ENCODE assay signal across 17 mouse cellular contexts in the genomic region with DNA sequence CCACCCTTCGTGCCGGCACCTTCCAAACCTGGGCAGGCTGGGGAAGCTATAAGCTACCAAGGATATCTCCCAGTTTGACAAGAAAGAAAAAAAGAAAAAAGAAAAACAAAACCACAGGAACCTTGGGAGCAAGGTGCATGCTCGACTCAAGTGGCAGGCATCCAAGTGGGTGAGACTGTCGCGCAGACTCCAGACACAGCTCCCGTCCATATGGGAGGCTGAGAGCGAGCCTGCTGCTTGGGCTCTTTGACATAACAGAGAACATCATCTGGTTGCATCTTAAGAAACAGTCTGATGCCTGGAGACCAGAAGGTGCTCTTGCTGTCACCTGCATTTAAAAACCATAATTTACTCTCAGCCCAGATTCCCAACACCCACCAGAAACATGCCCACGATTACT. TPM values are rescaled to one million over a fixed set of nuclear protein-coding genes. Genes with fewer than 3 reads are reported as not detected.
DNase-seq lines count a peak whose midpoint lies in the region; ATAC-seq and TF ChIP-seq lines count a peak whose summit lies in the region.
"Had no signal": no experiment of that assay in that cellular context is flagged by ENCODE, and none has a peak within 500 bp of the region (broad histone marks: within the 10 kb centered on the region; RNA-seq: fewer than 3 reads in every experiment).

No protein-coding gene starts in this region.

- H3K9me3 ChIP-seq in forebrain, embryonic 11.5 days (ENCODE audit: control insufficient read depth, low read length): no peaks in the 10 kb centered on the region
- H3K9me3 ChIP-seq in forebrain, embryonic 10.5 days: no peaks in the 10 kb centered on the region
- H3K9me3 ChIP-seq: G1E; hindbrain, embryonic 12.5 days; lung, embryonic 15.5 days; megakaryocyte, embryonic 14.5 days; neural tube, embryonic 15.5 days had no signal

- ATAC-seq in forebrain, embryonic 11.5 days (replicated peaks; ENCODE audit: low FRiP score): no peak

- no peaks in the 10 kb centered on the region for H3K4me1 ChIP-seq in forebrain, embryonic 11.5 days (replicated peaks; ENCODE audit: control insufficient read depth, insufficient read depth, low read length)
- peaks cover 17% of the 10 kb centered on the region for H3K4me1 ChIP-seq in forebrain, embryonic 10.5 days
- no peaks in the 10 kb centered on the region for H3K4me1 ChIP-seq in liver, adult 2 months (ENCODE audit: control insufficient read depth, insufficient read depth, low read length)
- peaks cover 15% of the 10 kb centered on the region; the same call in 1 of the 2 replicates for H3K4me1 ChIP-seq in olfactory bulb, adult 2 months (ENCODE audit: control insufficient read depth, insufficient read depth, low read length)
- H3K4me1 ChIP-seq: hindbrain, embryonic 12.5 days; lung, embryonic 15.5 days; neural tube, embryonic 15.5 days had no signal

- H3K36me3 ChIP-seq in forebrain, embryonic 11.5 days (ENCODE audit: control insufficient read depth, insufficient read depth, low read length): no peaks in the 10 kb centered on the region
- no peaks in the 10 kb centered on the region for H3K36me3 ChIP-seq in forebrain, embryonic 10.5 days (replicated peaks)
- H3K36me3 ChIP-seq in liver, adult 2 months (ENCODE audit: control insufficient read depth, insufficient read depth, low read length): no peaks in the 10 kb centered on the region
- H3K36me3 ChIP-seq: G1E; hindbrain, embryonic 12.5 days; lung, embryonic 15.5 days; neural tube, embryonic 15.5 days had no signal

- 83% methylated on average over 8 of the region's 8 CpGs for WGBS in forebrain, embryonic 11.5 days
- 88% methylated on average over 8 of the region's 8 CpGs for WGBS in forebrain, embryonic 10.5 days
- WGBS in liver, adult 2 months: 43% methylated on average over 8 of the region's 8 CpGs
- WGBS in olfactory bulb, adult 2 months: 64% methylated on average over 8 of the region's 8 CpGs

- no peak for TF ChIP-seq POLR2A in liver, adult 2 months (IDR thresholded peaks at IDR 0.05; ENCODE audit: extremely low read depth, insufficient read depth, low read length)
- no peak for TF ChIP-seq POLR2A in olfactory bulb, adult 2 months (IDR thresholded peaks at IDR 0.05; ENCODE audit: insufficient read depth, low read depth, low read length)

- peak; percentile 22 for DNase-seq in forebrain, embryonic 11.5 days (ENCODE audit: low spot score)
- no peak for DNase-seq in forebrain, embryonic 10.5 days (ENCODE audit: extremely low spot score, low spot score)
- DNase-seq in liver, adult 2 months (ENCODE audit: extremely low read depth, low read depth, low spot score): peak; percentile 46
- no peak for DNase-seq in liver
- DNase-seq in kidney, adult 9 months: peak; percentile 60
- DNase-seq in thymus, postnatal 14 days: no peak
- no peak for DNase-seq in gastrocnemius, postnatal 14 days
- DNase-seq: left cerebral cortex, postnatal 4 days had no signal

- H3K4me2 ChIP-seq in forebrain, embryonic 11.5 days (ENCODE audit: low read depth, low read length, severe bottlenecking): no peak overlapping the region
- H3K4me2 ChIP-seq: hindbrain, embryonic 12.5 days; lung, embryonic 15.5 days; neural tube, embryonic 15.5 days had no signal

- intact Hi-C loops in gastrocnemius, postnatal 14 days (cut with DNase I; ENCODE audit: low total_unique reads): no loop called here

- H3K4me3 ChIP-seq in forebrain, embryonic 11.5 days (ENCODE audit: low read depth, low read length): no peak overlapping the region
- H3K4me3 ChIP-seq in forebrain, embryonic 10.5 days: no peak overlapping the region
- no peak overlapping the region for H3K4me3 ChIP-seq in liver, adult 2 months (ENCODE audit: insufficient read depth, low read depth, low read length)
- H3K4me3 ChIP-seq in olfactory bulb, adult 2 months (ENCODE audit: insufficient read depth, low read depth, low read length): no peak overlapping the region
- H3K4me3 ChIP-seq: hindbrain, embryonic 12.5 days; lung, embryonic 15.5 days; megakaryocyte, embryonic 14.5 days; neural tube, embryonic 15.5 days had no signal

- no peak overlapping the region for H3K9ac ChIP-seq in forebrain, embryonic 11.5 days (ENCODE audit: low read length)
- H3K9ac ChIP-seq in liver, adult 2 months (ENCODE audit: low read depth, low read length): no peak overlapping the region
- H3K9ac ChIP-seq: hindbrain, embryonic 12.5 days; lung, embryonic 15.5 days; neural tube, embryonic 15.5 days had no signal

- no peak overlapping the region for H3K27ac ChIP-seq in forebrain, embryonic 11.5 days (ENCODE audit: low read depth, low read length)
- H3K27ac ChIP-seq in forebrain, embryonic 10.5 days: no peak overlapping the region
- H3K27ac ChIP-seq in liver, adult 2 months (replicated peaks; ENCODE audit: insufficient read depth, low read depth, low read length): no peak overlapping the region
- peak overlapping the region; percentile 66; the same call in 1 of the 2 replicates for H3K27ac ChIP-seq in olfactory bulb, adult 2 months (ENCODE audit: insufficient read depth, low read depth, low read length)
- H3K27ac ChIP-seq: hindbrain, embryonic 12.5 days; lung, embryonic 15.5 days; neural tube, embryonic 15.5 days had no signal

- H3K79me2 ChIP-seq in liver, adult 2 months (ENCODE audit: control insufficient read depth, insufficient read depth, low read length): no peaks in the 10 kb centered on the region

- no peak for TF ChIP-seq CTCF in liver, adult 2 months (IDR thresholded peaks at IDR 0.05; ENCODE audit: low read depth, low read length)
- no peak for TF ChIP-seq CTCF in olfactory bulb, adult 2 months (IDR thresholded peaks at IDR 0.05; ENCODE audit: insufficient read depth, low read depth, low read length)

- no peaks in the 10 kb centered on the region; the same call in 1 of the 2 replicates for H3K27me3 ChIP-seq in forebrain, embryonic 11.5 days (ENCODE audit: control insufficient read depth, insufficient read depth, low read length)
- no peaks in the 10 kb centered on the region; the same call in 1 of the 2 replicates for H3K27me3 ChIP-seq in forebrain, embryonic 10.5 days (ENCODE audit: poor library complexity, severe bottlenecking)
- H3K27me3 ChIP-seq in liver, adult 2 months (ENCODE audit: control insufficient read depth, insufficient read depth, low read length): no peaks in the 10 kb centered on the region
- H3K27me3 ChIP-seq: hindbrain, embryonic 12.5 days; lung, embryonic 15.5 days; neural tube, embryonic 15.5 days had no signal

RNA-seq across cellular contexts. Expression of a gene that starts 11.6 kb away (rescaled TPM):
- not detected in 2 replicates for polyA plus RNA-seq in forebrain, embryonic 11.5 days (2014; fragmentation: Nextera tagmentation; extraction: Ambion mirVana)
- 0.29 TPM in 1 of 2 replicates, not detected in the other for polyA plus RNA-seq in forebrain, embryonic 10.5 days (2016; fragmentation: Nextera tagmentation; extraction: Ambion mirVana)
- total RNA-seq in liver, adult 2 months (2014; rRNA removed): not detected in 2 replicates
- polyA plus RNA-seq in liver, adult 2 months (2012; rRNA removed): not detected in 2 replicates
- not detected in 2 replicates for polyA plus RNA-seq in olfactory bulb, adult 2 months (2012; ENCODE audit: insufficient read depth, insufficient read length, low replicate concordance, missing spikeins)
- under 1 TPM in 1 of 2 experiments, not detected in 1; 0.44 TPM for total RNA-seq in gastrocnemius, postnatal 14 days (2021)
- total RNA-seq: G1E; layer of hippocampus, adult 8-10 months; left cerebral cortex, postnatal 4 days; monocyte, adult 5-6 weeks had no signal
- polyA plus RNA-seq: cortical plate, adult 2 months; G1E; lung, embryonic 15.5 days; neural tube, embryonic 15.5 days had no signal

RNA-seq across cellular contexts. Expression of a gene that starts 11.7 kb away (rescaled TPM):
- 62.2 and 67.0 TPM in 2 replicates for polyA plus RNA-seq in forebrain, embryonic 11.5 days (2014; fragmentation: Nextera tagmentation; extraction: Ambion mirVana)
- 59.8 and 62.0 TPM in 2 replicates for polyA plus RNA-seq in forebrain, embryonic 10.5 days (2016; fragmentation: Nextera tagmentation; extraction: Ambion mirVana)
- 13.5 and 13.8 TPM in 2 replicates for total RNA-seq in liver, adult 2 months (2014; rRNA removed)
- polyA plus RNA-seq in liver, adult 2 months (2012; rRNA removed): 5.4 and 7.4 TPM in 2 replicates
- polyA plus RNA-seq in olfactory bulb, adult 2 months (2012; ENCODE audit: insufficient read depth, insufficient read length, low replicate concordance, missing spikeins): 109 TPM in 1 of 2 replicates, not detected in the other
- total RNA-seq in gastrocnemius, postnatal 14 days (2021): 10 to 100 TPM; 20.4 to 20.6 TPM

RNA-seq across cellular contexts. Expression of a gene that starts 27.5 kb away (rescaled TPM):
- polyA plus RNA-seq in forebrain, embryonic 11.5 days (2014; fragmentation: Nextera tagmentation; extraction: Ambion mirVana): 11.2 and 12.3 TPM in 2 replicates
- polyA plus RNA-seq in forebrain, embryonic 10.5 days (2016; fragmentation: Nextera tagmentation; extraction: Ambion mirVana): 9.4 and 11.9 TPM in 2 replicates
- total RNA-seq in liver, adult 2 months (2014; rRNA removed): 8.9 and 11.8 TPM in 2 replicates
- 13.7 and 16.3 TPM in 2 replicates for polyA plus RNA-seq in liver, adult 2 months (2012; rRNA removed)
- 87.5 TPM in 1 of 2 replicates, not detected in the other for polyA plus RNA-seq in olfactory bulb, adult 2 months (2012; ENCODE audit: insufficient read depth, insufficient read length, low replicate concordance, missing spikeins)
- 10 to 100 TPM; 33.1 to 36.4 TPM for total RNA-seq in gastrocnemius, postnatal 14 days (2021)
- total RNA-seq: monocyte, adult 5-6 weeks had no signal
- polyA plus RNA-seq: G1E had no signal

RNA-seq across cellular contexts. Expression of a gene that starts 48.2 kb away (rescaled TPM):
- polyA plus RNA-seq in forebrain, embryonic 11.5 days (2014; fragmentation: Nextera tagmentation; extraction: Ambion mirVana): 45.3 and 46.9 TPM in 2 replicates
- 19.9 and 21.7 TPM in 2 replicates for polyA plus RNA-seq in forebrain, embryonic 10.5 days (2016; fragmentation: Nextera tagmentation; extraction: Ambion mirVana)
- total RNA-seq in liver, adult 2 months (2014; rRNA removed): 0.27 and 0.28 TPM in 2 replicates
- 0.75 and 0.86 TPM in 2 replicates for polyA plus RNA-seq in liver, adult 2 months (2012; rRNA removed)
- polyA plus RNA-seq in olfactory bulb, adult 2 months (2012; ENCODE audit: insufficient read depth, insufficient read length, low replicate concordance, missing spikeins): not detected in 2 replicates
- total RNA-seq in gastrocnemius, postnatal 14 days (2021): 1 to 10 TPM; 6.6 to 9.5 TPM

RNA-seq across cellular contexts. Expression of a gene that starts 48.3 kb away (rescaled TPM):
- 138 and 152 TPM in 2 replicates for polyA plus RNA-seq in forebrain, embryonic 11.5 days (2014; fragmentation: Nextera tagmentation; extraction: Ambion mirVana)
- 144 and 145 TPM in 2 replicates for polyA plus RNA-seq in forebrain, embryonic 10.5 days (2016; fragmentation: Nextera tagmentation; extraction: Ambion mirVana)
- total RNA-seq in liver, adult 2 months (2014; rRNA removed): 17.9 and 22.2 TPM in 2 replicates
- polyA plus RNA-seq in liver, adult 2 months (2012; rRNA removed): 18.0 and 21.9 TPM in 2 replicates
- polyA plus RNA-seq in olfactory bulb, adult 2 months (2012; ENCODE audit: insufficient read depth, insufficient read length, low replicate concordance, missing spikeins): not detected in 2 replicates
- total RNA-seq in gastrocnemius, postnatal 14 days (2021): 10 to 100 TPM; 52.5 to 56.9 TPM

Comparison
In these comparisons a context has a peak if more than half of its experiments do, and no peak if none do; other contexts are left out.
1. DNase-seq: peak in forebrain, embryonic 11.5 days (single experiment), liver, adult 2 months (single experiment) and kidney, adult 9 months (single experiment); none in forebrain, embryonic 10.5 days (single experiment), liver (single experiment), thymus, postnatal 14 days (single experiment) and gastrocnemius, postnatal 14 days (single experiment).